Mouse (Mus musculus) liver, embryonic 14.5 days (tissue): ENCODE measurements around the gene Mlh1.

ENCODE experiments used
- CTCF ChIP-seq: IDR thresholded peaks from 2 replicates; pipeline ENCODE4 v1.5.1; 2016; ENCODE audit warnings: antibody characterized with exemption, low read depth, control low read depth
- EP300 ChIP-seq: IDR thresholded peaks from 2 replicates; pipeline ENCODE4 v1.6.1; 2016; ENCODE audit warnings: antibody characterized with exemption, low read depth

GRCm38 (mm10) chr9:111273958-111274357 is 2.4 kb upstream of the Mlh1 start:
- no peak for TF ChIP-seq CTCF
- TF ChIP-seq EP300: no peak
